Mouse (Mus musculus) CH12.LX (cell line): ENCODE data around the gene Prmt8.

Experiments used
- BHLHE40 ChIP-seq: IDR thresholded peaks from 2 replicates; pipeline ENCODE4 v1.6.1; 2011; ENCODE audit warnings: mild to moderate bottlenecking, low read depth, low read length, improper control_type of control experiment
- CHD2 ChIP-seq: IDR thresholded peaks from 2 replicates; pipeline ENCODE4 v1.6.1; 2011; ENCODE audit warnings: low read length, improper control_type of control experiment
- CTCF ChIP-seq, 2 experiments: IDR thresholded peaks in 1 of 2; conservative IDR thresholded peaks in 1 of 2; 2 replicates each; pipeline ENCODE4 v1.5.1; 2011 to 2012; ENCODE audit warnings: low read depth in 2 of 2, low read length in 2 of 2, improper control_type of control experiment in 1 of 2, inconsistent platforms in 1 of 2, mild to moderate bottlenecking in 1 of 2, moderate library complexity in 1 of 2
- ELF1 ChIP-seq: IDR thresholded peaks from 2 replicates; pipeline ENCODE4 v1.6.1; 2014; ENCODE audit warnings: low read depth, mild to moderate bottlenecking, inconsistent platforms, low read length, improper control_type of control experiment
- EP300 ChIP-seq: IDR thresholded peaks from 2 replicates; pipeline ENCODE4 v1.6.1; 2011; ENCODE audit warnings: low read length, improper control_type of control experiment
- MAX ChIP-seq: IDR thresholded peaks from 2 replicates; pipeline ENCODE4 v1.6.1; 2011; ENCODE audit warnings: low read length, improper control_type of control experiment
- MAZ ChIP-seq: IDR thresholded peaks from 2 replicates; pipeline ENCODE4 v1.6.1; 2012; ENCODE audit warnings: low read depth, mild to moderate bottlenecking, inconsistent platforms, low read length, improper control_type of control experiment, moderate library complexity
- MEF2A ChIP-seq: IDR thresholded peaks from 2 replicates; pipeline ENCODE4 v1.6.1; 2014; ENCODE audit warnings: low read depth, mild to moderate bottlenecking, inconsistent platforms, low read length, improper control_type of control experiment, borderline replicate concordance
- TBP ChIP-seq: conservative IDR thresholded peaks from 2 replicates; pipeline ENCODE4 v1.6.1; 2011; ENCODE audit warnings: low read depth, low read length, improper control_type of control experiment
- UBTF ChIP-seq: IDR thresholded peaks from 2 replicates; pipeline ENCODE4 v1.6.1; 2012; ENCODE audit warnings: low read depth, mild to moderate bottlenecking, inconsistent platforms, low read length, improper control_type of control experiment, moderate library complexity
- USF1 ChIP-seq: IDR thresholded peaks from 2 replicates; pipeline ENCODE4 v1.6.1; 2014; ENCODE audit warnings: low read depth, mild to moderate bottlenecking, inconsistent platforms, low read length, improper control_type of control experiment
- USF2 ChIP-seq: conservative IDR thresholded peaks from 2 replicates; pipeline ENCODE4 v1.6.1; 2011; ENCODE audit warnings: low read depth, low read length, improper control_type of control experiment

DNA sequence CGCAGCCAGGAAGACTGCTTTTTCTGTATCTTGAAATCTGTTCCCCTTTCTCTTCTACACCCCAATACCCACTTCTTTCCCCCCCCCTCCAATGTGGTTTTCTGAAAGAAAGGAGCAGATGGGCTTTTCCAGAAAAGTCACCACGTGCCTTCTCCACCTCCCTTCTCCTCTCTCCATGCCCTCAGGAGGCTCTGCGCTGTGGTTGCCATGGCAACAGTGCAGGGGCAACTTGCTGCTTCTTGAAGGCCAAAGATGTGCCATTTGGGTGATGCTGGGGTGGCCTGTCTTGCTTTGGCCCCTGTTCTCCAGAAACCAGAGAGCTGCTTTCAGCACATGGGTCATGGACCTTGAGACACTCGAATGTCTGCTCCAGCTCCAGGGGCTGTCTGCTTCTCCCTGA is 100.0 kb downstream of the Prmt8 start:
- no peak for TF ChIP-seq MAZ
- TF ChIP-seq MEF2A, result no peak
- no peak for TF ChIP-seq EP300
- no peak for TF ChIP-seq USF2
- no peak for TF ChIP-seq CTCF (conservative IDR thresholded peaks at IDR 0.05 in 1 of 2, IDR thresholded peaks at IDR 0.05 in 1 of 2; ENCODE audit: low read depth in 2 of 2, low read length in 2 of 2)
- no peak for TF ChIP-seq MAX
- TF ChIP-seq USF1, result no peak
- no peak for TF ChIP-seq CHD2
- no peak for TF ChIP-seq BHLHE40
- TF ChIP-seq TBP, result no peak
- TF ChIP-seq UBTF, result no peak
- no peak for TF ChIP-seq ELF1
